Mouse (Mus musculus) kidney, adult 2 months (tissue): ENCODE results near the gene Pdss2.

ENCODE experiments used
- CTCF ChIP-seq: fragments of 200-500 bp; conservative IDR thresholded peaks from 2 replicates; pipeline ENCODE4 v1.5.1; 2011; ENCODE audit warnings: low read depth, mild to moderate bottlenecking, control low read depth, low read length, moderate library complexity, mixed read lengths; ENCODE audit not compliant: insufficient read depth, insufficient read length
- POLR2A ChIP-seq: fragments of 200-500 bp; IDR thresholded peaks from one replicate; pipeline ENCODE4 v1.6.1; 2011; ENCODE audit warnings: low read depth, low read length, control low read depth

- TF ChIP-seq CTCF (no peak), POLR2A (no peak)
Observed at GRCm38 (mm10) chr10:43422061-43422770, 200.9 kb downstream of the Pdss2 start.
